Comparison of ENCODE assay signal across 28 mouse cellular contexts in the genomic region with DNA sequence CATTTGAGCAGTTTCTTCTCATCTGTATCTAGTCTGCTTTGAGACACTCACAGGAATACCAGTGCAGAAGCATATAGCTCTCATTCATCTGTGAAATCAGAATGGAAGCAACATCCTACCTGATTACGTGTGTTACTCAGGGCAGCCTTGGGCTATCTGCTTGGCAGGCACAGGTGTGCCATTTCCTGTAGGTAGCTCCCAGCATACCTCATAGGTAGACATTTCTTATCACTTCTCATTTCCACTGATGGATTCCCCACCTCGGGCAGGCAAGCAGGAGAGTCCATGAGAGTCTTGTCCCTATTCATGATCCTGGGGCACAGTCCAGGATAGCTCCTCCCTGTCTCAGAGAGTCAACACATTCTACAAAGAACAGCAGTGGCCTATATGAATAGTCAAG.
"Had no signal": no experiment of that assay in that cellular context is flagged by ENCODE, and none has a peak within 500 bp of the region (broad histone marks: within the 10 kb centered on the region; RNA-seq: fewer than 3 reads in every experiment).

No protein-coding gene starts in this region.

- H3K9me3 ChIP-seq: embryonic facial prominence, embryonic 10.5 days; embryonic facial prominence, embryonic 12.5 days; embryonic facial prominence, embryonic 13.5 days; embryonic facial prominence, embryonic 15.5 days; forebrain, embryonic 10.5 days; forebrain, embryonic 12.5 days; forebrain, embryonic 13.5 days; forebrain, embryonic 15.5 days had no signal

- H3K4me3 ChIP-seq: embryonic facial prominence, embryonic 10.5 days; embryonic facial prominence, embryonic 12.5 days; embryonic facial prominence, embryonic 13.5 days; embryonic facial prominence, embryonic 15.5 days; erythroblast, embryonic 14.5 days; forebrain, embryonic 10.5 days; forebrain, embryonic 12.5 days; forebrain, embryonic 13.5 days; forebrain, embryonic 15.5 days; gastrocnemius, adult 2 months; heart, adult 2 months had no signal

- DNase-seq: cerebellum, adult 2 months; cerebellum, adult 8-10 months; cerebellum, adult 9-10 months; cerebellum, adult 9-11 months; cerebellum, postnatal 10 days; cerebellum, postnatal 14 days; cerebellum, postnatal 25 days; cerebellum, postnatal 36 days; embryo, embryonic 11 days; forebrain, postnatal 0 days; gastrocnemius, adult 2 months; gastrocnemius, postnatal 10 days; gastrocnemius, postnatal 14 days; gastrocnemius, postnatal 36 days; heart, adult 11 months; heart, adult 18-20 months; heart, adult 2 months had no signal

- ATAC-seq: forebrain, embryonic 13.5 days; forebrain, embryonic 14.5 days; forebrain, embryonic 15.5 days; forebrain, embryonic 16.5 days; forebrain, postnatal 0 days had no signal

- H3K4me2 ChIP-seq: embryonic facial prominence, embryonic 12.5 days; embryonic facial prominence, embryonic 13.5 days; embryonic facial prominence, embryonic 15.5 days; forebrain, embryonic 12.5 days; forebrain, embryonic 13.5 days; forebrain, embryonic 15.5 days had no signal

- H3K9ac ChIP-seq: embryonic facial prominence, embryonic 12.5 days; embryonic facial prominence, embryonic 13.5 days; embryonic facial prominence, embryonic 15.5 days; forebrain, embryonic 12.5 days; forebrain, embryonic 13.5 days; forebrain, embryonic 15.5 days; forebrain, postnatal 0 days had no signal

- H3K4me1 ChIP-seq: embryonic facial prominence, embryonic 12.5 days; embryonic facial prominence, embryonic 13.5 days; embryonic facial prominence, embryonic 15.5 days; forebrain, embryonic 12.5 days; forebrain, embryonic 15.5 days had no signal

- H3K36me3 ChIP-seq: embryonic facial prominence, embryonic 12.5 days; forebrain, embryonic 10.5 days; forebrain, embryonic 12.5 days; forebrain, embryonic 15.5 days had no signal

- H3K27me3 ChIP-seq: embryonic facial prominence, embryonic 12.5 days; embryonic facial prominence, embryonic 13.5 days; embryonic facial prominence, embryonic 15.5 days; forebrain, embryonic 12.5 days; forebrain, embryonic 13.5 days; forebrain, embryonic 15.5 days had no signal

- H3K27ac ChIP-seq: embryonic facial prominence, embryonic 10.5 days; embryonic facial prominence, embryonic 12.5 days; embryonic facial prominence, embryonic 13.5 days; embryonic facial prominence, embryonic 15.5 days; forebrain, embryonic 10.5 days; forebrain, embryonic 12.5 days; forebrain, embryonic 13.5 days; forebrain, embryonic 15.5 days; gastrocnemius, adult 2 months; heart, adult 2 months had no signal
